Mouse (Mus musculus) monocyte, adult 2 months (primary cell): ENCODE data around the gene Akirin1.

Experiments
- DNase-seq, 2 experiments: peaks; one replicate each; pipeline ENCODE4 v3.0.0; 2022; ENCODE audit warnings: low spot score in 2 of 2, low read depth in 1 of 2

The Akirin1 gene

GRCm38 (mm10) chr4:123718434-123718780 lies 31.7 kb downstream of the Akirin1 start:
- no peak for DNase-seq

DNA sequence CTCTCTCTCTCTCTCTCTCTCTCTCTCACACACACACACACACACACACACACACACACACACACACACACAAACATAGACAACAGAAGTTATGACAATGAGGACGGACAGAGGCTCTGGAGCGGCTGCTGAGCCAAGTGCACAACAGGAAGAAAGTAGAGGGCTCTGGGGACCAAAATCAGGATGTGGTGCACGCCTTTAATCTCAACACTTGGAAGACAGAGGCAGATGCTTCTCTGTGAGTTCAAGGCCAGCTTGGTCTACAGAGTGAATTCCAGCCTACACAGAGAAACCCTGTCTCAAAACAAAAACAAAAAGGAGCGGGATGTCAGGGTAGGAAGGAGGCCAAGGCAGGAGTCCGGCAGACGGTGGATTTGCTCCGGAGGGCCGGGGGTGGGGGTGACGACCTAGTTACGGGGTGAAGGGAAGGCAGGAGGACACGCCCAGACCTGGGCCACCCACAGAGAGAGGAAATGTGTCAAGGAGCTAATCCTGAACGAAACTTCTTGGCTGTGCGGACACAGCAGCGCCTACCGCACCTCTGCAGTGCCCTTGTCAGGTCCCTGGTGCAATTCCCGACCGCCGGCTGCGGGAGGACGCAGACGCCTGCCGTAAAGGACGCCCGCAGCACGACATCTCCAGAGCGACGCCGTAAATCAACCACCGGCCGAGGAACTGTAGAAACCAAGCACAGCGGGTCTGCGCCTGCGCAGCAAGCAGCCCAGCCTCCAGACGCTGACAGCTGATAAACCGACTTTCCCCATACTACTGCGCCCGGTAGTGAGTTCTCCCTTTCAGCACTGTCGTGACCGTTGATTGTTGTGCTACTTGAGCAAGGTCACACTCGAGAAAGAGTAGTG lies 32.3 kb downstream of the Akirin1 start, which contains the start of gene Ndufs5:
TSS of gene Ndufs5 (minus strand) at position 629 of the 860 bp plus-strand sequence.
- peak; percentile 80 to 90 for DNase-seq

DNA sequence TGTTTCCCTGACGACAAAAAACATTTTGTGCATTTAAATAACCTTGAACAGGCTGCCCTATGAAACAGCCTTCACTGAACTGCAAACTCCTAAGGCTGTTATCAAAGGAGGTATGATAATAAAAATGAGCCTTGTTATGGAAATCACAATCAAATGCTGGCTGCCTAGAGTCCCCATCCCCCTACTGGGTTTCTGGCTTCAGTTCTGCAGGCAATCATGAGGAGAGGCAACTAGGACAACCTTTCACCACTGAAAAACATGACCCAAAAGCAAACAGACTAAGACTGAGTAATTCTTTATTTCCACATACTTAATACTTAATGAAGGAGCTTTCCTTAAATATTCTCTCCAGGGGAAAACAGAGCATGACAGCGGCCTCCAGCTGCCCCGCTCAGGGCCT lies 37.7 kb downstream of the Akirin1 start:
- DNase-seq = no peak

GRCm38 (mm10) chr4:123707340-123707739 lies 42.8 kb downstream of the Akirin1 start:
- DNase-seq = no peak

DNA sequence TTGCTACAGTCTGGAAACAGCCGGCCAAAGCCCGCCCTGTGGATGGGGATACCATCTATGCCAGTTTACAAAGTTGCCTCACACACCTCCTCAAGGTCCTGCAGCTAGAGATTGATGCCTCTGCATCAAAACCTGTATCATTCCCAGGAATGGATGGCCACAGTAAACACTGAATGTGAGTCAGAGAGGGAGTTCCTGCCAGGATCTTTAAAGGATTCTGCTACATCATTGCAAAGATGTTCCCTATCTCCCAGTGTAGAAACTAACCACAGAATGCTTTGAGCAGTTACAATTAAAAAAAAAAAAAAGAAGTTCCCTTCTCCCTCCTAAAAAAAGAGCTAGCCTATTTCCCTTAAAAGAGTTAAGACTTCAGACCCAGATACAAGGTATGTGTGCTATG lies 44.8 kb downstream of the Akirin1 start:
- DNase-seq = no peak

DNA sequence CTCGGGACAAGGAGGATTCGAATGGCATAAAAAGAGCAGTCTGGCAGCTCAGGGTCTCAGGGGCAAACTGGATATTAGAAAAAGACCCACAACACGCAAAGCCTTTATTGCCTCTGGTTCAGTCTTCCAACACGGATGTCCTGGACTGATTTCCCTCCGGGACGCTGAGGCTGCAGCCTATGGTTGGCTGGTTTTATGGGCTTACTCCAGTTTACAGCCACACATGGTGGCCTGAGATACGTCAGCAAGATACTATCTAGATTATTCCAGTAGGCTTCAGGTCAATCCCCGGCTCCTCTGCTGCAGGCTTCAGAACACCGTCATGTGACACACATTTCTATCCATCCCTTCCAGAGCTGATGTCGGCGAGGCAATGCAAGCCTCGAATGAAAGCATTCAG lies 56.8 kb downstream of the Akirin1 start:
- no peak for DNase-seq

DNA sequence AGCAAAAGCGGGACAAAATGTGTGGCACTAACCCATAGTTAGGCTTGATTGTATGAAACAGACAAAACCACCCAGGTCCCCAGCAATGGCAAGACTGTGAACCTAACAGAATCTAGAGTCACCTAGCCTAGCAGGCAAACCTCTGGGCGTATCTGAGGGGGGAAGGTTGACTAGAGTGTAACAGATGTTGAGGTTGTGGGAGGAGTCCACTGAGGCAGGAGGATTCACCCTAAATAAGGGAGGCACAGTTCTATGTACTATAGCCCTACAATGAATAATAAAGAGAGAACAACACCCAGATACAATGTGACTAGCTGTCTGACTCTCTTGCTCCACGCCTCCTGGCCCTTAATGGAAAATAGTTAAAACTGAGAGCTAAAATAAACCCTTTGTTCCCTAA lies 58.1 kb downstream of the Akirin1 start:
- DNase-seq = no peak

- no peak for DNase-seq
Measured at GRCm38 (mm10) chr4:123690311-123690710, 59.8 kb downstream of the Akirin1 start.

GRCm38 (mm10) chr4:123687025-123687781 lies 62.9 kb downstream of the Akirin1 start:
- no peak for DNase-seq

GRCm38 (mm10) chr4:123686368-123687024 lies 63.6 kb downstream of the Akirin1 start:
- DNase-seq = no peak

DNA sequence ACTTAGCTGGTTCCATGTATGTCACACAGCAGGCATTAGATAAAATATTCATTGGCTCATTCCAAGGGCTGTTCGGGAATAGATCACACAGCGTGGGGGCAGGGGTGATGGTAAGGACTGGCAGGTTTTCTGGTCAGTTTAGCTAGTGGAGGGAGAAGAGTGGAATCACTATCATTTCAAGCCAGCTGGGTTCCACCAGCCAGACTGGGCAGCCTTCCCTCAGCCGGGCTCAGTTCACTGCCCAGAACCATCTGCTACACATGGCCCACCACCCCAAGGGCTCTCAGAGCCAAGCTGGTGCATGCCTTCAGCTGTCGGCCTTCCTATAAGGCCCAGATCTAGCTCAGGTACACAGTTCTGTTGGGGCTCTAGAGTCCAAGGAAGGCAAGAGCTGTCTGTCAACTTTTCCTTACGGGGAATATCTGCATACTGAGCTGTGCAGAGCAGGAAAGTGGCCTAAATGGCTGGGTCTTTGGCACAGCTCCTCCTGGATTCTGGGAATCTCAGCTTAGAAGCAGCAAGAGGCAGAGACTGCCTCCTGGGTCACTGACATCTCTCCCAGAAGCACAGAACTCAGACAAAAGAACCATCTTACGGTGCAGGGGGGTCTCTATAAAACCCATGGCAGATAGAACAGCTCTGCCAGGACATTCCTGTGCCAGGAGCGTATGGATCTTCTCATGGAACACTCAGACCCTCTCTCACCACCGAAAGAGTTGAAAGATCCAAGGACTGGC lies 64.5 kb downstream of the Akirin1 start:
- DNase-seq = no peak

DNA sequence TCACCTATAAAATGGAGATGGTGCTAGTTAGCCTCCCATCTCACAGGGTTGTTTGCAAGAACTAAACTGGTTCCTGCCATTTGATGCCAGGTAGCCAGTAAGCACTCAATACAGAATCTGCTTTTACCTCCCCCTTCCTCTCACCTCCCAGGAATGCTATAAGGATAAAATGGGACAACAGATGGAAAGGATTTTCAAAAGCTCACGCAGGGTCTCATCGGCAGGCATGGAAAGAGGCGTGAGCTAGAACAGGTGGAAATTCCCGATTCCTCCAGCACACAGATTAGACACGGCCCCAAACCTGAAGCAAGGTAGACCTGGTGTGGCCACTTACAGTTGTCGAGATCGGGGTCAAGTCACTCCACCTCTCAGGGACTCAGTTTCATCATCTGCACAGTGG lies 65.1 kb downstream of the Akirin1 start:
- no peak for DNase-seq
